Mouse (Mus musculus) MEL (cell line): ENCODE data around the gene Mamstr. TPM values are rescaled to one million over a fixed set of nuclear protein-coding genes. Genes with fewer than 3 reads are reported as not detected.

ENCODE experiments used
- DNase-seq: peaks from one replicate; pipeline ENCODE4 v3.0.0; 2011; ENCODE audit warnings: low read depth, low spot score
- H3K27ac ChIP-seq: 2 replicates; pipeline ENCODE4 v1.5.1; 2012; ENCODE audit warnings: low read depth, mild to moderate bottlenecking, control low read depth, low read length, moderate library complexity; ENCODE audit not compliant: control insufficient read depth
- H3K27me3 ChIP-seq, 2 experiments: fragments of 150-350 bp in 1 of 2; sonication (generic) in 1 of 2; 2 replicates each; pipeline ENCODE4 v1.6.1; 2012; ENCODE audit warnings: low read length in 2 of 2, mild to moderate bottlenecking in 2 of 2, improper control_type of control experiment in 1 of 2, moderate library complexity in 1 of 2; ENCODE audit not compliant: insufficient read depth in 2 of 2, control insufficient read depth in 1 of 2
- H3K36me3 ChIP-seq, 2 experiments: 2 replicates each; pipeline ENCODE4 v1.6.1; 2012 to 2014; ENCODE audit warnings: low read length in 2 of 2, improper control_type of control experiment in 1 of 2, inconsistent platforms in 1 of 2, mild to moderate bottlenecking in 1 of 2; ENCODE audit not compliant: insufficient read depth in 2 of 2, control insufficient read depth in 1 of 2
- H3K4me1 ChIP-seq, 2 experiments: fragments of 150-350 bp in 1 of 2; sonication (generic) in 1 of 2; 2 replicates each; pipeline ENCODE4 v1.6.1; 2012; ENCODE audit warnings: low read length in 2 of 2, improper control_type of control experiment in 1 of 2, mild to moderate bottlenecking in 1 of 2; ENCODE audit not compliant: insufficient read depth in 2 of 2, control insufficient read depth in 1 of 2
- H3K4me3 ChIP-seq, 2 experiments: fragments of 150-350 bp in 1 of 2; sonication (generic) in 1 of 2; 2 replicates each; pipeline ENCODE4 v1.5.1; 2012; ENCODE audit warnings: low read depth in 2 of 2, low read length in 2 of 2, mild to moderate bottlenecking in 2 of 2, moderate library complexity in 2 of 2, control low read depth in 1 of 2, improper control_type of control experiment in 1 of 2; ENCODE audit not compliant: control insufficient read depth in 1 of 2, insufficient read depth in 1 of 2
- H3K79me2 ChIP-seq: 2 replicates; pipeline ENCODE4 v1.6.1; 2012; ENCODE audit warnings: mild to moderate bottlenecking, low read length, moderate library complexity; ENCODE audit not compliant: control insufficient read depth, poor library complexity, insufficient read depth
- H3K9ac ChIP-seq: 2 replicates; pipeline ENCODE4 v1.6.1; 2012; ENCODE audit warnings: low read depth, mild to moderate bottlenecking, control low read depth, low read length, moderate library complexity; ENCODE audit not compliant: control insufficient read depth, poor library complexity, severe bottlenecking
- H3K9me3 ChIP-seq: fragments of 150-350 bp; sonication (generic); replicated peaks from 2 replicates; pipeline ENCODE4 v1.6.1; 2012; ENCODE audit warnings: mild to moderate bottlenecking, low read length, improper control_type of control experiment, moderate library complexity; ENCODE audit not compliant: insufficient read depth
- CHD1 ChIP-seq: IDR thresholded peaks from 2 replicates; pipeline ENCODE4 v1.6.1; 2012; ENCODE audit warnings: low read depth, mild to moderate bottlenecking, inconsistent platforms, low read length, improper control_type of control experiment
- E2F4 ChIP-seq: IDR thresholded peaks from 2 replicates; pipeline ENCODE4 v1.6.1; 2011; ENCODE audit warnings: low read depth, low read length, improper control_type of control experiment, borderline replicate concordance
- ELF1 ChIP-seq: IDR thresholded peaks from 2 replicates; pipeline ENCODE4 v1.6.1; 2014; ENCODE audit warnings: low read depth, mild to moderate bottlenecking, inconsistent platforms, low read length, improper control_type of control experiment, moderate library complexity
- GABPA ChIP-seq: IDR thresholded peaks from 2 replicates; pipeline ENCODE4 v1.6.1; 2012; ENCODE audit warnings: low read depth, mild to moderate bottlenecking, inconsistent platforms, low read length, improper control_type of control experiment, moderate library complexity
- HCFC1 ChIP-seq: IDR thresholded peaks from 2 replicates; pipeline ENCODE4 v1.6.1; 2012; ENCODE audit warnings: low read depth, mild to moderate bottlenecking, inconsistent platforms, low read length, improper control_type of control experiment, moderate library complexity
- JUND ChIP-seq: IDR thresholded peaks from 2 replicates; pipeline ENCODE4 v1.6.1; 2011; ENCODE audit warnings: low read depth, mild to moderate bottlenecking, improper control_type of control experiment, low read length
- KAT2A ChIP-seq: conservative IDR thresholded peaks from 2 replicates; pipeline ENCODE4 v1.6.1; 2012; ENCODE audit warnings: low read depth, low read length, improper control_type of control experiment, inconsistent platforms
- MEF2A ChIP-seq: IDR thresholded peaks from 2 replicates; pipeline ENCODE4 v1.6.1; 2014; ENCODE audit warnings: low read depth, mild to moderate bottlenecking, inconsistent platforms, low read length, improper control_type of control experiment; ENCODE audit not compliant: poor library complexity, insufficient replicate concordance, severe bottlenecking; ENCODE audit errors: extremely low read depth
- MYB ChIP-seq: IDR thresholded peaks from 2 replicates; pipeline ENCODE4 v1.6.1; 2011; ENCODE audit warnings: mild to moderate bottlenecking, low read depth, low read length, improper control_type of control experiment
- NELFE ChIP-seq: IDR thresholded peaks from 2 replicates; pipeline ENCODE4 v1.6.1; 2011; ENCODE audit warnings: low read depth, low read length, improper control_type of control experiment
- POLR2A ChIP-seq, 2 experiments: IDR thresholded peaks; 2 replicates each; pipeline ENCODE4 v1.6.1; 2011 to 2012; ENCODE audit warnings: low read length in 2 of 2, mild to moderate bottlenecking in 2 of 2, control low read depth in 1 of 2, improper control_type of control experiment in 1 of 2, low read depth in 1 of 2, moderate library complexity in 1 of 2; ENCODE audit not compliant: control insufficient read depth in 1 of 2, insufficient read depth in 1 of 2, poor library complexity in 1 of 2
- RAD21 ChIP-seq: IDR thresholded peaks from 2 replicates; pipeline ENCODE4 v1.6.1; 2011; ENCODE audit warnings: mild to moderate bottlenecking, low read depth, low read length, improper control_type of control experiment
- RCOR1 ChIP-seq: IDR thresholded peaks from 2 replicates; pipeline ENCODE4 v1.6.1; 2012; ENCODE audit warnings: low read depth, mild to moderate bottlenecking, inconsistent platforms, low read length, improper control_type of control experiment
- SIN3A ChIP-seq: IDR thresholded peaks from 2 replicates; pipeline ENCODE4 v1.6.1; 2012; ENCODE audit warnings: low read length, improper control_type of control experiment, inconsistent platforms
- SMC3 ChIP-seq: IDR thresholded peaks from 2 replicates; pipeline ENCODE4 v1.6.1; 2011; ENCODE audit warnings: low read depth, low read length, improper control_type of control experiment
- TAL1 ChIP-seq: IDR thresholded peaks from 2 replicates; pipeline ENCODE4 v1.6.1; 2012; ENCODE audit warnings: mild to moderate bottlenecking, inconsistent platforms, low read length, moderate library complexity, mixed read lengths
- TBP ChIP-seq: IDR thresholded peaks from 2 replicates; pipeline ENCODE4 v1.8.0; 2011; ENCODE audit warnings: low read depth, low read length, improper control_type of control experiment
- TCF12 ChIP-seq: IDR thresholded peaks from 2 replicates; pipeline ENCODE4 v1.6.1; 2014; ENCODE audit warnings: low read depth, mild to moderate bottlenecking, inconsistent platforms, low read length, improper control_type of control experiment, moderate library complexity
- UBTF ChIP-seq: IDR thresholded peaks from 2 replicates; pipeline ENCODE4 v1.6.1; 2012; ENCODE audit warnings: low read depth, mild to moderate bottlenecking, inconsistent platforms, low read length, improper control_type of control experiment, moderate library complexity, borderline replicate concordance; ENCODE audit not compliant: insufficient read depth
- ZC3H11A ChIP-seq: IDR thresholded peaks from 2 replicates; pipeline ENCODE4 v1.6.1; 2012; ENCODE audit warnings: low read depth, mild to moderate bottlenecking, inconsistent platforms, low read length, improper control_type of control experiment
- ZMIZ1 ChIP-seq: IDR thresholded peaks from 2 replicates; pipeline ENCODE4 v1.6.1; 2012; ENCODE audit warnings: low read depth, mild to moderate bottlenecking, inconsistent platforms, low read length, improper control_type of control experiment, moderate library complexity
- ZNF384 ChIP-seq: IDR thresholded peaks from 2 replicates; pipeline ENCODE4 v1.6.1; 2012; ENCODE audit warnings: low read depth, mild to moderate bottlenecking, inconsistent platforms, low read length, improper control_type of control experiment
- polyA plus RNA-seq, 2 experiments: library from polyadenylated mRNA; stranded (reverse) in 1 of 2; unstranded in 1 of 2; fragments of >175 nt in 1 of 2; fragments of >200 nt in 1 of 2; gene quantifications; 2 replicates each; pipeline versions ENCODE4 v1.2.1 to v1.2.4; 2012; ENCODE audit warnings: low replicate concordance in 2 of 2, low read depth in 1 of 2; ENCODE audit not compliant: insufficient read length in 2 of 2, insufficient read depth in 1 of 2, missing spikeins in 1 of 2
- total RNA-seq: library from RNA; depleted of rRNA; stranded (reverse); fragments of 300-350 nt; gene quantifications from 2 replicates; pipeline ENCODE4 v1.2.3, GENCODE M21; 2012

Mamstr gene
- total and polyA plus RNA-seq, 3 experiments: not detected

GRCm38 (mm10) chr7:45689099-45689498 lies 49.3 kb downstream of the Mamstr start:
- Histone ChIP-seq H3K9ac (no peak overlapping the region), H3K4me1 (no peaks in the 10 kb centered on the region; a peak in 1 of 4 replicates), H3K27me3 (peaks cover 1 to 7% of the 10 kb centered on the region in 2 experiments; a peak in 2 of 4 replicates)
- TF ChIP-seq SIN3A (no peak), MEF2A (no peak), CHD1 (no peak), SMC3 (no peak), NELFE (no peak), RCOR1 (no peak), TBP (no peak), KAT2A (no peak), JUND (no peak), E2F4 (no peak), ZC3H11A (no peak)
- TF ChIP-seq, all 39 proteins: peak for 0
- Histone ChIP-seq H3K4me3 (no peak overlapping the region), H3K9me3 (no peaks in the 10 kb centered on the region), H3K27ac (no peak overlapping the region), H3K36me3 (no peaks in the 10 kb centered on the region), H3K79me2 (no peaks in the 10 kb centered on the region)
- DNase-seq: no peak

GRCm38 (mm10) chr7:45689800-45690199 lies 50.0 kb downstream of the Mamstr start:
- no peaks in the 10 kb centered on the region for H3K36me3 ChIP-seq
- peaks cover 1 to 7% of the 10 kb centered on the region in 2 experiments; a peak in 2 of 4 replicates for H3K27me3 ChIP-seq
- no peaks in the 10 kb centered on the region for H3K79me2 ChIP-seq
- no peak for DNase-seq
- no peak overlapping the region for H3K27ac ChIP-seq
- no peak overlapping the region for H3K9ac ChIP-seq
- H3K4me3 ChIP-seq: no peak overlapping the region
- H3K9me3 ChIP-seq: no peaks in the 10 kb centered on the region
- TF ChIP-seq SMC3 (no peak), ELF1 (no peak), ZMIZ1 (no peak), ZNF384 (no peak), RAD21 (no peak), HCFC1 (no peak), POLR2A (IDR thresholded peaks at IDR 0.05; ENCODE audit: control insufficient read depth in 1 of 2, insufficient read depth in 1 of 2, low read depth in 1 of 2, low read length in 2 of 2, poor library complexity in 1 of 2) (no peak), TAL1 (no peak), MYB (no peak), ZC3H11A (no peak), KAT2A (no peak), TCF12 (no peak), SIN3A (no peak), NELFE (no peak), GABPA (no peak), UBTF (no peak), CHD1 (no peak)
- TF ChIP-seq, all 39 proteins: peak for 0
- no peaks in the 10 kb centered on the region; a peak in 1 of 4 replicates for H3K4me1 ChIP-seq
